Mouse (Mus musculus): ENCODE results near the gene Rab3a.

DNA sequence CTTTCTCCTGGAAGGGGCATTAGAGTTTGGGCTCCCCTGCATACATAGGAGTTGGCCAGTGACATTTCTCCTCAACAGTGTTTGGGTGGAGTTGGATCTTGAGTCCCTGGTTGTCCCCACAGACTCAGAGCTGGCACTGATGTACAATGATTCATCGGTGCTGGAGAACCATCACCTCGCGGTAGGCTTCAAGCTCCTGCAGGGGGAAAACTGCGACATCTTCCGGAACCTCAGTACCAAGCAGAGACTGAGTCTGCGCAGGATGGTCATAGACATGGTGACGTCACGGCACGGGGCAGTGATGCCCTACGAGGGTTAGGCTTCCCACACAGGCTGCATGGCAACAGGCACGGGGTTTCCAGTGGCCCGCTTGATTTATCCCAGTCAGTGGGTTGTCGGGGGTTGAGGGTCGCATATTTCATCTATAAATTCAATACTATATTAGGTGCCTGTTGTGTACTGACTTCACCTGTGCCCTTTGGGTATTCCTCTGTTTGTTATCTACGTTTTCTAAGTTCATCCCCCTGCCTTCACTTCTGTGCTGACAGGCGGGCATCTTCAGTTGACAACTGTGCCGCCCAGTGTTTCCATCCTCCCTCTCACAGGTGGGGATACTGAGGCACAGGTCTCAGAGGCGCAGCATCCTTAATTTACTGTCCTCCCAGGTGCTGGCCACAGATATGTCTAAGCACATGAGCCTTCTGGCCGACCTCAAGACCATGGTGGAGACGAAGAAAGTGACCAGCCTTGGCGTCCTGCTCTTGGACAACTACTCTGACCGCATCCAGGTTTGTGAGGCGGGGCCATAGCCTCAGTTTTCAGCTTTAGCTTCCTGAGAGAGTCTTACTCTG, 6.0 kb upstream of the Rab3a start:
- TF ChIP-seq CTCF (IDR thresholded peaks at IDR 0.05; ENCODE audit: low read depth) (no peak), EP300 (IDR thresholded peaks at IDR 0.05; ENCODE audit: low read depth) (no peak)
